Mouse (Mus musculus): Measurements from ENCODE around the gene Mrpl49. TPM values are rescaled to one million over a fixed set of nuclear protein-coding genes. Genes with fewer than 3 reads are reported as not detected.

Mrpl49 gene
- polyA plus RNA-seq, 1 experiment from 2014 or later = 74.6 TPM

DNA sequence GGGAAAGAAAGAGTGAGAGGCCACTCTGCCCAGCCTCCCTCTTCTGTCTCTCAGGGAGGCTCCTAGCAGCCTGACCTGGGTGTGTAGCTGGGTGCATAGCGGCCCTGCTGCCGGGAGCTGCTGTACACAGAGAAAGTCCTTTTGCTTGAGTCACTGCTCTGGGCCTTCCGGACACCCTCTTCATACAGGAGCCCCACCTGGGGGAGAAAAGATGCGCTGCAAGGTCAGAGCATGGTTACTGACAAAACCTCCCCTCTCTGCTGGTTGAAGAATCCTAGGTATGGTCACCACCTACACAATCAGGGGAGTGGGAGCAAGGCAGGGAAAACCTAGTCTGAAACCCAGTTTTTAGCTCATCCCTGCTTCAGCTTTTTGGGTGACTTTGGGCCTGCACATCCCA is 11.4 kb upstream of the Mrpl49 start:
- Histone ChIP-seq H3K27ac (ENCODE audit: low read length) (no peak overlapping the region), H3K9me3 (ENCODE audit: control insufficient read depth, low read length) (no peaks in the 10 kb centered on the region), H3K4me2 (ENCODE audit: low read depth, low read length) (no peak overlapping the region), H3K36me3 (ENCODE audit: control insufficient read depth, insufficient read depth, low read length) (peaks cover 19% of the 10 kb centered on the region), H3K4me1 (replicated peaks; ENCODE audit: control insufficient read depth, insufficient read depth, low read length) (peaks cover 16% of the 10 kb centered on the region), H3K9ac (ENCODE audit: low read length) (no peak overlapping the region), H3K4me3 (ENCODE audit: low read length) (no peak overlapping the region), H3K27me3 (ENCODE audit: control insufficient read depth, insufficient read depth, low read depth, low read length) (no peaks in the 10 kb centered on the region)
- 68% methylated on average over 4 of the region's 4 CpGs for WGBS
- no peak for ATAC-seq (ENCODE audit: low read depth)

- H3K27ac ChIP-seq (ENCODE audit: low read length) = peak within 1 kb of the TSS; percentile 54
- WGBS = 9% methylated on average over 33 of the region's 33 CpGs
- peak; percentile 96 for ATAC-seq (ENCODE audit: low read depth)
Measured at GRCm38 (mm10) chr19:6067724-6068415, 10.3 kb upstream of the Mrpl49 start, which contains the start of gene Tm7sf2. TSS of gene Tm7sf2 (minus strand) at chr19:6068373.

DNA sequence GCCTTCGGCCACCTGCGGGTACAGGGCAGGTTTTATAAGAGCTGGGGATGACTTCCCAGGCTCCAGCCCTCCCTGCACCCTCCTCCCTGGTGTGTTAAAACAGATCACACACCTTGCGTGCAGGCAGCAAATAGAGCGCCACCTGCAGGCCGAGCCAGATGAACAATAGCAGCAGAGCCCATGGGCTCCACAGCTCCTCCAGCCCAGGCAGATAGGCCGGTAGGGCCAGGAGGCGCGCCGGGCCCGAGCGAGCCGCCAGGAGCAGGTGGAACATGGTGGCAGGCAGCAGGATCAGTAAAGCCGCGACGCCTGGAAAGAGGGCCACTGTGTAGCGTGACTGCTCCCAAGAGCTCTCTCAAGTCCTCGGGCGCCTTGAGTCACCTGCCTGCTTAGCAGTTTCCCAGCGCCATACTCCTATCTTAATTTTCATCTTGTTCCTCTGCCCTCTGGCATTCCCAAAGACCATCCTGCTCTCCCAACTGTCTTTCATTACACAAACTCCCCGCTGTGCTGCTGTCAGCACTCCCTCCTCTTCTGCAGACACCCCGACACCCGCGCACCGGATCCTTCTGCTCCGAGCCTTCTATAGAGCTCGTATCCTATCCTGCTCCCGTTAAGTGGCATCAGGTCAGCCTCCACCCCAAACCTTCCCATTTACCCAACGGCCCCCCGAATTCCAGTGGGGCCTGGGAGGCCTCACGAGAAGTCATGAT is 9.6 kb upstream of the Mrpl49 start:
- peak overlapping the region; percentile 64 for H3K9ac ChIP-seq (ENCODE audit: low read length)
- H3K27ac ChIP-seq (ENCODE audit: low read length) = peak overlapping the region; percentile 41
- peak overlapping the region; percentile 93 for H3K4me2 ChIP-seq (ENCODE audit: low read depth, low read length)
- ATAC-seq (ENCODE audit: low read depth) = peak; percentile 53
- peak overlapping the region; percentile 49 for H3K4me3 ChIP-seq (ENCODE audit: low read length)
- peaks cover 15% of the 10 kb centered on the region for H3K36me3 ChIP-seq (ENCODE audit: control insufficient read depth, insufficient read depth, low read length)
- H3K9me3 ChIP-seq (ENCODE audit: control insufficient read depth, low read length) = no peaks in the 10 kb centered on the region
- H3K27me3 ChIP-seq (ENCODE audit: control insufficient read depth, insufficient read depth, low read depth, low read length) = no peaks in the 10 kb centered on the region
- H3K4me1 ChIP-seq (replicated peaks; ENCODE audit: control insufficient read depth, insufficient read depth, low read length) = peaks cover 24% of the 10 kb centered on the region
- under 1% methylated on average over 30 of the region's 30 CpGs for WGBS

More at GRCm38 (mm10) chr19:6067724-6068415, 10.3 kb upstream of the Mrpl49 start, which contains the start of gene Tm7sf2:
- Histone ChIP-seq H3K4me3 (ENCODE audit: low read length) (peak within 1 kb of the TSS; percentile 49), H3K27me3 (ENCODE audit: control insufficient read depth, insufficient read depth, low read depth, low read length) (no peaks in the 10 kb centered on the region), H3K9me3 (ENCODE audit: control insufficient read depth, low read length) (no peaks in the 10 kb centered on the region), H3K36me3 (ENCODE audit: control insufficient read depth, insufficient read depth, low read length) (peaks cover 18% of the 10 kb centered on the region), H3K4me2 (ENCODE audit: low read depth, low read length) (peak within 1 kb of the TSS; percentile 93), H3K9ac (ENCODE audit: low read length) (peak within 1 kb of the TSS; percentile 64), H3K4me1 (replicated peaks; ENCODE audit: control insufficient read depth, insufficient read depth, low read length) (peaks cover 17% of the 10 kb centered on the region)

- Histone ChIP-seq H3K9me3 (ENCODE audit: control insufficient read depth, low read length) (no peaks in the 10 kb centered on the region), H3K27ac (ENCODE audit: low read length) (no peak overlapping the region), H3K4me3 (ENCODE audit: low read length) (peak overlapping the region; percentile 49), H3K4me1 (replicated peaks; ENCODE audit: control insufficient read depth, insufficient read depth, low read length) (peaks cover 27% of the 10 kb centered on the region), H3K36me3 (ENCODE audit: control insufficient read depth, insufficient read depth, low read length) (peaks cover 15% of the 10 kb centered on the region), H3K27me3 (ENCODE audit: control insufficient read depth, insufficient read depth, low read depth, low read length) (no peaks in the 10 kb centered on the region), H3K9ac (ENCODE audit: low read length) (peak overlapping the region; percentile 64), H3K4me2 (ENCODE audit: low read depth, low read length) (peak overlapping the region; percentile 93)
- WGBS = 29% methylated on average over 5 of the region's 5 CpGs
- ATAC-seq (ENCODE audit: low read depth) = no peak
Measured at GRCm38 (mm10) chr19:6066571-6066970, 9.0 kb upstream of the Mrpl49 start.

DNA sequence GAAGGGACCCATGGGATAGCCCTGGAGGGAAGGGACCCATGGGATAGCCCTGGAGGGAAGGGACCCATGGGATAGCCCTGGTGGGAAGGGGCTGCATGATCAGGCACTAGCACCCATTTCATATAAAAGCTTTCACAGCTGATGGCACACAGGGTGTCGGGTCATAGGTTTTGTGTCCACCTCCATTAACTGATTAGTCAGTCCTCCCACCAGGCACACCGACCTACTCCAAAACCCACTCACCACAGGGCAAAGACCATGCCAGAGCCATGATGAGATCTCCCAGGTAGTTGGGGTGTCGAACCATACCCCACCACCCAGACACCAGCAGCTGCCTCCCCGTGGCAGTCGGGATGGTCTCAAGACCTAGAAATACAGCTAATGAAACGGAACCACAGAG is 5.5 kb upstream of the Mrpl49 start:
- no peak overlapping the region for H3K4me2 ChIP-seq (ENCODE audit: low read depth, low read length)

DNA sequence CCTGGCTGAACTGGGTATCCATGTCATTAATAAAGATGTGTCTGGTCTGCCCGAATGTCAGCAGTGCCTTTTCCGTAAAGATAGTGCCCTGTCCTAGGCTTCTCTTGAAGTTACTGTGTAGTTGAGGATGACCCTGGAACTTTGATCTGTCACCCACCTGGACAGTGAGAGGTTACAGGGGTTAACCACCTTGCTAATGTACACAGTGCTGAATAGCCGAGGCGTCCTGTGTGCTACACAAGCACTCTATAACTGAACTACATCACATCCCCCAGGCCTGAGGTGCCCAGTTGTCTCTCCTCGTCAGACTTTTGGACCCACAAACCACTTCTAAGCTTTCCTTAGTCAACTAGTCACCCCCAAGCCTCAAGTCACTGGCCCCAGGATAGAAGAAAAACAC is 4.8 kb upstream of the Mrpl49 start:
- H3K4me3 ChIP-seq (ENCODE audit: low read length) = peak overlapping the region; percentile 89
- H3K27ac ChIP-seq (ENCODE audit: low read length) = no peak overlapping the region
- no peak for ATAC-seq (ENCODE audit: low read depth)

More for the DNA sequence above, 5.5 kb upstream of the Mrpl49 start:
- no peaks in the 10 kb centered on the region for H3K27me3 ChIP-seq (ENCODE audit: control insufficient read depth, insufficient read depth, low read depth, low read length)
- WGBS = 93% methylated on average over 6 of the region's 6 CpGs
- no peak overlapping the region for H3K27ac ChIP-seq (ENCODE audit: low read length)
- no peak for ATAC-seq (ENCODE audit: low read depth)
- H3K9ac ChIP-seq (ENCODE audit: low read length) = no peak overlapping the region
- H3K36me3 ChIP-seq (ENCODE audit: control insufficient read depth, insufficient read depth, low read length) = 0 out of 2 replicates have a peak, but pooled peaks cover 9% of the 10 kb centered on the region
- peaks cover 31% of the 10 kb centered on the region for H3K4me1 ChIP-seq (replicated peaks; ENCODE audit: control insufficient read depth, insufficient read depth, low read length)
- H3K4me3 ChIP-seq (ENCODE audit: low read length) = no peak overlapping the region
- no peaks in the 10 kb centered on the region for H3K9me3 ChIP-seq (ENCODE audit: control insufficient read depth, low read length)

GRCm38 (mm10) chr19:6061641-6062302 is 4.2 kb upstream of the Mrpl49 start:
- H3K9me3 ChIP-seq (ENCODE audit: control insufficient read depth, low read length) = no peaks in the 10 kb centered on the region
- peak overlapping the region; percentile 89 for H3K4me3 ChIP-seq (ENCODE audit: low read length)
- H3K27me3 ChIP-seq (ENCODE audit: control insufficient read depth, insufficient read depth, low read depth, low read length) = no peaks in the 10 kb centered on the region
- WGBS = under 1% methylated on average over 44 of the region's 44 CpGs
- peak overlapping the region; percentile 88 for H3K27ac ChIP-seq (ENCODE audit: low read length)
- H3K36me3 ChIP-seq (ENCODE audit: control insufficient read depth, insufficient read depth, low read length) = 0 out of 2 replicates have a peak, but pooled peaks cover 9% of the 10 kb centered on the region
- H3K4me1 ChIP-seq (replicated peaks; ENCODE audit: control insufficient read depth, insufficient read depth, low read length) = peaks cover 22% of the 10 kb centered on the region
- ATAC-seq (ENCODE audit: low read depth) = no peak
- peak overlapping the region; percentile 93 for H3K9ac ChIP-seq (ENCODE audit: low read length)
- H3K4me2 ChIP-seq (ENCODE audit: low read depth, low read length) = peak overlapping the region; percentile 83

More for the DNA sequence above, 4.8 kb upstream of the Mrpl49 start:
- peak overlapping the region; percentile 93 for H3K9ac ChIP-seq (ENCODE audit: low read length)
- H3K4me1 ChIP-seq (replicated peaks; ENCODE audit: control insufficient read depth, insufficient read depth, low read length) = peaks cover 27% of the 10 kb centered on the region
- H3K4me2 ChIP-seq (ENCODE audit: low read depth, low read length) = peak overlapping the region; percentile 83
- no peaks in the 10 kb centered on the region for H3K27me3 ChIP-seq (ENCODE audit: control insufficient read depth, insufficient read depth, low read depth, low read length)
- WGBS = 41% methylated on average over 5 of the region's 5 CpGs
- no peaks in the 10 kb centered on the region for H3K9me3 ChIP-seq (ENCODE audit: control insufficient read depth, low read length)
- 0 out of 2 replicates have a peak, but pooled peaks cover 9% of the 10 kb centered on the region for H3K36me3 ChIP-seq (ENCODE audit: control insufficient read depth, insufficient read depth, low read length)

DNA sequence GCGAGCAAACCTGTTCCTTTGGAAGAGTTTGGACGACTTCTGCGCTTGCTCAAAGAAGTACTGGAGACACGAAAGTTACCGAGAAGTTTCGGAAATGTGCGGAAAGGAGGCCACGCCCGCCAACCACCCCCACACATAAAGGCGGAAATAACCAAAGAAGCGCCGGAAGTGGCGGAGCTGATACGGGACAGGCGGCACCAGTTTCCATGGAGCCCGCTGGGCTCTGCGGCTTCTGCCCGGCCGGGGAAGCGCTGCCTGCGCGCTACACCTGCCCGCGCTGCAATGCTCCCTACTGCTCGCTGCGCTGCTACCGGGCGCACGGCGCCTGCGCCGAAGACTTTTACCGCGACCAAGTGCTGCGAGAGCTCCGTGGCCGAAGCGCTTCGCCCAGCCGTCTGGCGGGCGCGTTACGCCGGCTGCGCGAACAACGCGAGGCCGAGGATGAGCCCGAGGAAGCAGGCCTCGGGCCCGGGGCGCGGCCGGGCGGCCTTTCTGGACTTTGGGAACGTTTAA is 3.5 kb upstream of the Mrpl49 start, which contains the start of gene Znhit2:
Gene Znhit2, plus strand, starts transcription at position 172 of the 513 bp plus-strand sequence.
- Histone ChIP-seq H3K27ac (ENCODE audit: low read length) (peak within 1 kb of the TSS; percentile 88), H3K9me3 (ENCODE audit: control insufficient read depth, low read length) (no peaks in the 10 kb centered on the region), H3K4me3 (ENCODE audit: low read length) (peak within 1 kb of the TSS; percentile 89), H3K36me3 (ENCODE audit: control insufficient read depth, insufficient read depth, low read length) (0 out of 2 replicates have a peak, but pooled peaks cover 9% of the 10 kb centered on the region), H3K4me2 (ENCODE audit: low read depth, low read length) (peak within 1 kb of the TSS; percentile 83), H3K9ac (ENCODE audit: low read length) (peak within 1 kb of the TSS; percentile 93), H3K4me1 (replicated peaks; ENCODE audit: control insufficient read depth, insufficient read depth, low read length) (peaks cover 24% of the 10 kb centered on the region), H3K27me3 (ENCODE audit: control insufficient read depth, insufficient read depth, low read depth, low read length) (no peaks in the 10 kb centered on the region)
- ATAC-seq (ENCODE audit: low read depth) = peak; percentile 76
- under 1% methylated on average over 58 of the region's 58 CpGs for WGBS
